Mouse (Mus musculus): ENCODE data around the gene Rpl19.

DNA sequence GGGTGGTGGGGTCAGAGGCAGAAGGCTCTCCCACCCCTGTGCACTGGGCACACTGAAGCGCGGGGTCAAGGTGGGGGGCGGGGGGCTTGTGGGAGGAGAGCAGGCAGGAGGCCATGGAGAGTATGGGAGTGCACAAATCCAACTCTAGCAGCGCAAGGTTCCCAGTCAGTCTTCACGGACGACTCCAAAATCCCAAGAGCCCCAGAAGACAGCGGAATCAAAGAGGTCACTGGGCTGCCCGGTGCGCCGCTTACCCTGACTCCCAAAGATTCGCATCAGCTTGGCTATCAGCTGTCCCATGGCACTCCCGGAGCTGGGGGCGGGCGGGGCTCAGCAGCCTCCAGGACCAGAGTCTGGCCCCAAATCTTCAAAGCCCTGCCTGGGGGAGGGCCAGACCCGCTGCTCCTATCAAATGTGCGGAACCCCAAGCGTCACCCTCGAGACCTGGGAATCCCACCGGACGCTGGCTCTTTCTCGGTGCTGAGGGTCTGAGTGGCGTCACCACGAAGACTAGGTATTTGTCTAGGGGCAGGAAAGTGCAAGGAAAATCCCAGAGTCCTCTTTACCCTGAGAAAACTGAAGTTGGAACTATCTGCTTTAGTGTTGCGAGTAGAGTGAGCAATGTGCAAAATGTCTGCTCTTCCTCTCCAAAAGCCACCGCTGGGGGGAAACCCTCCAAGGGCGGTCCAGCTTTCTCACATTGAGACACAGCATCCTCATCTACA, 30.8 kb upstream of the Rpl19 start, which contains the start of gene Arl5c:
- TF ChIP-seq CTCF (conservative IDR thresholded peaks at IDR 0.05; ENCODE audit: low read length) (0 out of 2 replicates have a peak, but pooled peaks have one; percentile 8), POU5F1 (IDR thresholded peaks at IDR 0.05; ENCODE audit: borderline replicate concordance, low read length) (no peak)

All from E14TG2a.4 (cell line).